ENCODE assay signal across 8 mouse cellular contexts in genomic region chr2:31382952-31383351, GRCm38 (mm10).
DNase-seq lines count a peak whose midpoint lies in the region; ATAC-seq lines count a peak whose summit lies in the region.

No protein-coding gene starts in this region.

- no peak overlapping the region for H3K9ac ChIP-seq in limb, embryonic 11.5 days (ENCODE audit: low read length)

- H3K9me3 ChIP-seq in limb, embryonic 11.5 days (ENCODE audit: control insufficient read depth, low read length) = no peaks in the 10 kb centered on the region

- no peaks in the 10 kb centered on the region for H3K27me3 ChIP-seq in limb, embryonic 11.5 days (ENCODE audit: control insufficient read depth, insufficient read depth, low read length)

- peak; percentile 26 to 54 for DNase-seq in cerebellum, adult 18-20 months
- DNase-seq in cerebellum, adult 11-12 months = no peak
- peak; percentile 33 to 63 for DNase-seq in layer of hippocampus, postnatal 25 days (ENCODE audit: extremely low spot score in 1 of 2, low spot score in 1 of 2)
- DNase-seq in layer of hippocampus, adult 9-11 months = no peak
- DNase-seq in MEL-GATA-1-ER (ENCODE audit: extremely low read depth, low read depth) = peak; percentile 8
- DNase-seq in cerebellum, postnatal 36 days = peak; percentile 34 to 50
- peak; percentile 46 for DNase-seq in limb, embryonic 11.5 days (ENCODE audit: low spot score)
- peak; percentile 32 to 68 for DNase-seq in spleen, postnatal 10 days (ENCODE audit: low spot score in 2 of 2)

- H3K27ac ChIP-seq in limb, embryonic 11.5 days (replicated peaks; ENCODE audit: low read depth, low read length) = no peak overlapping the region

- 18% methylated on average over 4 of the region's 4 CpGs for WGBS in limb, embryonic 11.5 days

- no peaks in the 10 kb centered on the region for H3K4me1 ChIP-seq in limb, embryonic 11.5 days (ENCODE audit: control insufficient read depth, insufficient read depth, low read length)

- no peaks in the 10 kb centered on the region for H3K36me3 ChIP-seq in limb, embryonic 11.5 days (ENCODE audit: control insufficient read depth, insufficient read depth, low read length)

- no peak for ATAC-seq in limb, embryonic 11.5 days (ENCODE audit: insufficient number of reproducible peaks, low FRiP score, low TSS enrichment, low read depth)

- no peak overlapping the region for H3K4me3 ChIP-seq in limb, embryonic 11.5 days (ENCODE audit: low read depth, low read length)

- no peak overlapping the region for H3K4me2 ChIP-seq in limb, embryonic 11.5 days (ENCODE audit: low read depth, severe bottlenecking)

Comparison
In these comparisons a context has a peak if more than half of its experiments do, and no peak if none do; other contexts are left out.
1. DNase-seq: peak in cerebellum, adult 18-20 months (2 of 2), layer of hippocampus, postnatal 25 days (2 of 2), MEL-GATA-1-ER (single experiment), cerebellum, postnatal 36 days (2 of 2), limb, embryonic 11.5 days (single experiment) and spleen, postnatal 10 days (2 of 2); none in cerebellum, adult 11-12 months (single experiment) and layer of hippocampus, adult 9-11 months (single experiment).